Mouse (Mus musculus): ENCODE measurements around the gene Gm20547.

GRCm38 (mm10) chr17:34861704-34862415 lies 20.0 kb downstream of the Gm20547 start:
- TF ChIP-seq CTCF (IDR thresholded peaks at IDR 0.05; ENCODE audit: low read depth, low read length) (no peak), GATA1 (IDR thresholded peaks at IDR 0.05; ENCODE audit: borderline replicate concordance, low read length) (no peak), POLR2AphosphoS5 (IDR thresholded peaks at IDR 0.05; ENCODE audit: insufficient replicate concordance, low read depth, low read length) (no peak)
